Mouse (Mus musculus): ENCODE data around the gene Pde4a.

Gene Pde4a

GRCm38 (mm10) chr9:21181421-21182220, 16.1 kb downstream of the Pde4a start:
- DNase-seq (ENCODE audit: low read depth in 2 of 2, low spot score in 2 of 2), result no peak

DNA sequence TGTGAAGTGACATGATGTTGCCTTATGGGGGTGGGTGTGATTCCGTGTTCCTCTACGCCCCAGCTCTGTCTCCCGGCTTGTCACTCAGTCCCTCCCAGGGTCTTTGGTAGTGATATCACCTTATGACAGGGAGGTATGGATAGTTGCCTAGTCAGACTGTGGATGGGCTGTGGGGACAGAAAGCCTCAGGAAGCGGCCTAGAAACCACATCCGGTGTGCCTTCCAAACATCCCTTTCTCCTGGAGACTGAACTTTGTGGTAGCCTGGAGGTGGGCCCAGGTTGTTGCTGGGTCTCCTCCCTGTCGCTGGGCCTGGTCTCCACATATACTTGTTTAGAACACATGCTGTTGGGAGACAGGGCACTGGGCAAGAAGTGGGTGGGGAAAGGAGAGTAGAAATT, 17.9 kb downstream of the Pde4a start:
- no peak for DNase-seq (ENCODE audit: low read depth in 2 of 2, low spot score in 2 of 2)

GRCm38 (mm10) chr9:21183905-21184413, 18.4 kb downstream of the Pde4a start:
- DNase-seq (ENCODE audit: low read depth in 2 of 2, low spot score in 2 of 2), result no peak

DNA sequence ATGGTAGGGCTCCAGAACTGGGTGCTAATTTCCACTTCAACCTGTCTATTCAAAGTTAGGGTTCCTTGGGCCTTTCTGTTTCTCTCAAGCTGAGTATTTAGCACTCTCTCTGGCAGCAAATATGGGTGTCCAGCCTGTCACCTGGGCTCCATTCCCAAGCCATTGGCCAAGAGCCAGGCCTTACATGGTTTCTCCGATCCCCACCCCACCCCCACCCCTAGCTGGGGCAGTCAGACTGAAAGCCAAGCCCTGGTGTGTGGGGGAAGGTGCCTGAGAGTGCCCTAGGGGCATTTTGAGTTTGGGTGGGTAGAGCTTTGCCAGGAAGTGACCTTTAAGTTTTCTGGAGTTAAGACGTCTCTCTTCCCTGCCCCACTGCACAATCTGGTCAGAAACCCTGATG, 19.2 kb downstream of the Pde4a start:
- DNase-seq (ENCODE audit: low read depth in 2 of 2, low spot score in 2 of 2), result no peak

GRCm38 (mm10) chr9:21185436-21185835, 19.9 kb downstream of the Pde4a start:
- no peak for DNase-seq (ENCODE audit: low read depth in 2 of 2, low spot score in 2 of 2)

DNA sequence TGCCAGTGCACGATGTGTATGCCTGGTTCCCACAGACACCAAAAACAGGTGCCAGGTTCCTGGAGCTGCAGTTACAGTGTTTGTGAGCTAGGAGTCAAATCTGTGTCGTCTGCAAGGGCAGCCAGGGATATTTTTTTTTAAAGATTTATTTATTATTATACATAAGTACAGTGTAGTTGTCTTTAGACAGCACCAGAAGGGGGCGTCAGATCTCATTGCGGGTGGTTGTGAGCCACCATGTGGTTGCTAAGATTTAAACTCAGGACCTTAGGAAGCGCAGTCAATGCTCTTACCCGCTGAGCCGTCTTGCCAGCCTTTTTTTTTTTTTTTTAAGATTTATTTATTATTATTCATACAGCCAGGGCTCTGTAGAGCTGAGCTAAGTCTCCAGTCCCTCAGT, 24.4 kb downstream of the Pde4a start:
- no peak for DNase-seq (ENCODE audit: low read depth in 2 of 2, low spot score in 2 of 2)

DNA sequence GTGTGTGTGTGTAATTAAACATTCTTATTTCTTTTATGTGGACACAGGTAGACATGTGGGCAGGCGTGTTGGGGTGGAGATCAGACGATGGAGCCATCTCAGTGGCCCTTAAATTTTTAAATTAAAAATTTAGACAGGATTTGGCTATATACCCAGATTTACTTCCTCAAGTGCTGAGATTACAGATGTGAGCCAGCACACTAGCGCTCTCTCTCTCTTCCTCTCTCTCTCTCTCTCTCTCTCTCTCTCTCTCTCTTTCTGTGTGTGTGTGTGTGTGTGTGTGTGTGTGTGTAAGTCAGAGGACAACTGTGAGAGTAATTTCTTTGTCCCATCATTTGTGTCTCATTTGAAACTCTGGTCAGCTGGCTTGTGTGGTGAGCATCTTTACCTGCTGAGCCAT, 25.2 kb downstream of the Pde4a start:
- DNase-seq (ENCODE audit: low read depth in 2 of 2, low spot score in 2 of 2), result no peak

GRCm38 (mm10) chr9:21193786-21194185, 28.3 kb downstream of the Pde4a start:
- no peak for DNase-seq (ENCODE audit: low read depth in 2 of 2, low spot score in 2 of 2)

DNA sequence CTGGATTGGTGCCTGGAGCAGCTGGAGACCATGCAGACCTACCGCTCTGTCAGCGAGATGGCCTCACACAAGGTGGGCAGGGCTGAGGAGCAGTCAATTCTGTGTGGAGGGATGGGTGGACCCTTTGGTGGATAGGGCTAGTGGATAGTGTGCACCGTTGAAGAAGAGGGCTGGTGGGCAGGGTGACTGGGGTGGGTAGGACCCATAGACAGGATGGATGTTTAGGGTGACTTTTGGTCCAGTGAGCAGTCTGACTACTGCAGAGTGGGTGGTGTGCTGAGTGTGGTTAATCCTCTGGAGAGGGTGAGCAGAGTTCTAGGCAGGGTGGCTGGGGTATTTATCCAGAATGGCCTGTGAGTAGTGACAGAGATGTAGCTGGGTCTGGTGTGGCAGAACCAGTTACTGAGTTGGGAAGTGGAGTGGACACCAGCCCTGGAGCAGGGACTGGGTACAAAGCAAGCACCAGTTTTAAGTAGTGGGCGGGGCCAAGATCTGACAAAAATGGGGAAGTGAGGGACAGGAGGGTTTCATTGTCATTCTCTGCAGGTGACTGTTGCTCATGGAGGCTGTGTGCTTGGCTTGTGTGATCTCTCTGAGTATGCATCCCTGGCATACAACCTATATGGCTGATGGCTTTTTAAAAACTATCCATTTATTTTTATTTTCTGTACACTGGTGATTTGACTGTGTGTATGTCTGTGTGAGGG, 29.4 kb downstream of the Pde4a start:
- no peak for DNase-seq (ENCODE audit: low read depth in 2 of 2, low spot score in 2 of 2)

DNA sequence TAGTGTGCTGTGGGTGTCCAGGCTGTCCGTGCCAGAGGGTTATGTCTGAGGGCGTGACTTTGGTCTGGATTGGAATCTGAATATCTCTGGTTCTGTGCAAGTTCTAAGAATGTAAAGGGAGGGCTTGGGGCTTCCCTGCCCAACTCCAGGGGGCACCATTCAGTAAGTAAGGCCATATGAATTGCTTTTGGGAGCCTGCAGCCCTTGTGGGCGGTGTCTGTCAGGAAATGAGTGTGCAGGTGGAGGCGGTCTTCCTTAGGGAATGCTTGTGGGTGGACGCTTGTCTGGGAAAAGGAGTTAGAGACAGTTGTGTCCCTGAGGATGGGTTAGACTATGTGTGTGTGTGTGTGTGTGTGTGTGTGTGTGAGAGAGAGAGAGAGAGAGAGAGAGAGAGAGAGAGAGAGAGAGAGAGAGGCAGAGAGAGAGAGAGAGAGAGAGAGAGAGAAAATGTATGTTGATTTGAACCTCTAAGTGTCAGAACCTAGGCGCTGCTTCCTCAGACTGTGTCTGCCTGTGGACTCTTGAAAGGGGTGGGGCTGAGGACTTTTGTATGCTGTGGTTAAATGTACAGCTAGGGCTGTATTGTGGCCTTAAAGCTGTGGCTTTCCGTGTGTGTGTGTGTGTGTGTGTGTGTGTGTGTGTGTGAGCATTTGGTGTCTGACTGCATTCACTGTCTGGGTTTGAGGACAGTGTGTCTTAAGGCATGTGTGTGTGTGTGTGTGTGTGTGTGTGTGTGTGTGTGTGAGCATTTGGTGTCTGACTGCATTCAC, 30.4 kb downstream of the Pde4a start:
- peak in 1 of 2 experiments; percentile 37 for DNase-seq (ENCODE audit: low read depth in 2 of 2, low spot score in 2 of 2)

DNA sequence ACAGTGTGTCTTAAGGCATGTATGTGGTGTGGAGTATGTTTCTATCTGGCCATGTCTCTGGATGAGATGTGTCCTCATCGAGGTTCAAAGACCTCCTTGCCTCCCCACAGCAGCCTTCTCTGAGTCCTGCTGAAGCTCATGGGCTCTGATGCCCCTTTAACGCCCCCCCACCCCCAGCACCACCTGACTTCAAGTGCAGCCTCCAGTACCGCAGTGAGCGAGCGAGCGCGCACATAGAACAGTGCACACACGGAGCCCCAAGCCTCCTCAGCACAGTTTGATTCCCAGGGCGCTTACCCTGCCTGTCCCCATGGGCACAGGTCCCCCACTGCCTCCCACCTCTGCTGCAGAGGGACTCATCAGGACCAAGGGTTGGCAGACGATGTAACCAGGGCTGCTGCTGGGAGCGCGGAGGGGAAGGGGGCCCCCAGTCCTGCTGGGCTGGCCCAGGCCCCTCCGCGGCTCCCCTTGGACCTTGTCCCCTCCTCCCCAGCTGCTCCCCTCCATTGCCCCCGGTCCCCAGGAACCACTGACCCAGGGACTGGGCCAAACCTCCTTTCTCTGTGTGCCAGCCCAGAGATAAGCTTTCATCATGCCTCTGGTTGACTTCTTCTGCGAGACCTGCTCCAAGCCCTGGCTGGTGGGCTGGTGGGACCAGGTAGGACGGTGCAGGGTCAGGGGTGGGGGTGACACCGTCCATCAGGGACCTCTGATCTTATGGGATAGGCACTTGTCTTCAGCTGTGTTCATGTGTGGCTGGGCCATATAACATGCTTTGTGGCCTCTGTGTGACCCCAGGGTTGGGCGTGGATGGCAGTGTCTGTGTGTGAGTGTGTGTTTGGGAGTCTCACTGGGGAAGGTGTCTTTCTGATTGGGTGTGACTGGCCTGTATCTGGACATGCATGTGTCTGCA, 31.3 kb downstream of the Pde4a start:
- DNase-seq (ENCODE audit: low read depth in 2 of 2, low spot score in 2 of 2), result no peak

DNA sequence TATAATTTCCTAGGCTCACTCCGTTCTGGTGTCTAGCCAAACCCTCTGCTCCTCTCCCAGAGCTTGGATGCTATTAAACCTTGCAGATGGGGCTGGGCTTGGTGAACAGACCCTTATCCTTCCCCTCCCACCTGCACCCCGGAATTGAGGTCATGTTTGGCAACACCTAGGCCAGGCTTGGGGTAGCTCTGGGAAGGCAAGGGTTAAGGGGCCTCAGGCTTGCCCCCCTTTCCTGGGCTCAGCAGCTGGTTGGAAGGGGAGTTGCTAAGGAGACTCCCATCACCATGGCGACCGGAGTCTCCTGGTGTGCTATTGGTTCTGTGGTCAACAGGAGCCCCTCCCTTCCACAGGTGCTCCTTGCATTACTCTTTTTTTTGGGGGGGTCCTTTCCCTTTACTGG, 32.5 kb downstream of the Pde4a start:
- DNase-seq (ENCODE audit: low read depth in 2 of 2, low spot score in 2 of 2), result no peak

GRCm38 (mm10) chr9:21198960-21199359, 33.4 kb downstream of the Pde4a start:
- DNase-seq (ENCODE audit: low read depth in 2 of 2, low spot score in 2 of 2), result no peak

DNA sequence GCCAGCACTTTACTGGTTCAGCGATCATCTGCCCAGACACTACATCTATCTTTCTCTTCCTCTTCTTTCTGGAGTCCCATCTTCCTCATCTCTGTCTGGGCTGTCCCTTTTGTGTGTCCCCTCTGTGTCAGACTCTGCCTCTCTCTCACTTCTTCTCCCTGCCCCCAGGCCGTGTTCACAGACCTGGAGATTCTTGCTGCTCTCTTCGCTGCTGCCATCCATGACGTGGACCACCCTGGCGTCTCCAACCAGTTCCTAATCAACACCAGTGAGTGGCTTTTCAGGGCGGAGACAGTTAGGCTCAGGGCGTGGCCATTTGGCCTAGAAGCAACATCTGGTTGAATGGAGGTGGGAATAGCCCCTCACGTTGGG, 38.6 kb downstream of the Pde4a start:
- no peak for DNase-seq (ENCODE audit: low read depth in 2 of 2, low spot score in 2 of 2)

GRCm38 (mm10) chr9:21204528-21205272, 39.2 kb downstream of the Pde4a start:
- no peak for DNase-seq (ENCODE audit: low read depth in 2 of 2, low spot score in 2 of 2)

DNA sequence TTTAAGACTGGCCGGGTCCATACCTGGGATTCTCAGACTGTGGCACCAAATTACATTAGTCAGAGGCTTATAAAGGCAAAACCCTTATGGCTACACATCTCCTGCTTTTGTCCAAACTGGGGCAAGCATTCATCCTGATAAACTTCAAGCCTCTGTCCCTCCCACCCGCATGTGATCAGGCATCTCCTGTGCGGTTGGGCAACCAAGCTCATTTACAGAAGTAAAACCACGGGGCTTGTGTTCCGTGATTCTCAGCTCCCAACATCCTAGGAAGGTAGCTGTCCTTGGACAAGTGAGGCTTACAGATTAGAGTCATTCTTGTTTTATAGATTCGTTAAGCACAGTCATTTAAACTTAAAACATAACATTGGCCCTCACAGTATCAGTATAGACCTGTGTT, 41.3 kb downstream of the Pde4a start:
- DNase-seq (ENCODE audit: low read depth in 2 of 2, low spot score in 2 of 2), result no peak

DNA sequence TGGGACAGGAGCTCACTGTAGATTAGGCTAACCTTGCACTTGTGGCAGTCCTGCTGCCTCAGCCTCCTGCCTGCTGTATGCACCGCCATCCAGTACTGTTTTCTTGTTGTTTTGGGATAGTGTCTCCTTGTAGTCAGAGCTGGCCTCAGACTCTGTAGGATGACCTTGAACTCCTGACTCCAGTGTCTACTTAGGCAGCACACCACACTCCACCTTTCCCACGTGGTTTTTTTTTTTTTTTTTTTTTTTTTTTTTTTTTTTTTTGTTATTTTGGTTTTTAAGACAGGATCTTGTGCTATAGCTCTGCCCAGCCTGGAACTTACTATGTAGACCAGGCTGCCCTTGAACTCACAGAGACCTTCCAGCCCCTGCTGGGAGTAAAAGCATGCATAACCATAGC, 43.1 kb downstream of the Pde4a start:
- no peak for DNase-seq (ENCODE audit: low read depth in 2 of 2, low spot score in 2 of 2)

DNA sequence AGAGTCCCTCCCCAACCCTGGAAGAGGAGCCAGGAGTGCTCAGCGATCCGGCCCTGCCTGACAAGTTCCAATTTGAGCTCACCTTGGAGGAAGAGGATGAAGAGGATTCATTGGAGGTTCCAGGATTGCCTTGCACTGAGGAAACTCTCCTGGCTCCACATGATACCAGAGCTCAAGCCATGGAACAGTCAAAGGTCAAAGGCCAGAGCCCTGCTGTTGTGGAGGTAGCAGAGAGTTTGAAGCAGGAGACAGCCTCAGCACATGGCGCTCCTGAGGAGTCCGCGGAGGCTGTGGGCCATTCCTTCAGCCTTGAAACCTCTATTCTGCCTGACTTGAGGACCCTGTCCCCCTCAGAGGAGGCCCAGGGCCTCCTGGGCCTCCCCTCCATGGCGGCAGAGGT, 45.3 kb downstream of the Pde4a start:
- DNase-seq (ENCODE audit: low read depth in 2 of 2, low spot score in 2 of 2), result no peak

- DNase-seq (ENCODE audit: low read depth in 2 of 2, low spot score in 2 of 2), result no peak
These were observed 46.1 kb downstream of the Pde4a start for GRCm38 (mm10) chr9:21211624-21212023.

DNA sequence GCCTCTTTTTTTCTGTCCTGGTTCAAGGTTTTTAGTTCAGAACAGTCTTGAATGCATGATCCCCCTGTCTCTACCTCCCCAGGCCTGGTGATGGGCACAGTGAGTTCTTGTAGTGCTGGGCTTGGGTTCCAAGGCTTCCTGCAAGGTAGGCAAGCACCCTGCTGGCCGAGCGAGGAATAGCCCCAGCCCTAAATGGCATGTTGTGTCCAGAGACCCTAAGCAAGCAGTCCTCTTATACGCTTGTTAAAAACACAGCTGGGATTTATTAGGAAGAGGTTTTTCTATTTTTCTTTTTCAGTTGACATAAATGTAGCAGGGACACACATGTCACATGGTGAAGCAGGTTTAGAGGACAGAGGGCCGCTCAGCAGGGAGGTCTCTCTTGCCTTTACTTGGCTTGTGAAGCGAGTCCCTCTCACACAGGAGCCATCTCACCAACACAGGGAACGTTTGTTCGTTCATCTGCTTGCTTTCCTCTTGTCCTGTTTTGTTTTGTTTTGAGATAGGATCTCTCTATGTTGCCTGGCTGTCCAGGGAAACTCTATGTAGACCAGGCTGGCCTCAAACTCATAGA, 48.2 kb downstream of the Pde4a start:
- no peak for DNase-seq (ENCODE audit: low read depth in 2 of 2, low spot score in 2 of 2)

Data from CD8-positive naive resting alpha-beta T cell, adult 2 months (primary cell).